Mouse (Mus musculus) erythroblast, embryonic 14.5 days (primary cell): ENCODE results near the gene Trnau1ap.

ENCODE experiments used
- GATA1 ChIP-seq: IDR thresholded peaks from 2 replicates; pipeline ENCODE4 v1.6.1; 2012; ENCODE audit warnings: low read length, inconsistent platforms, mixed read lengths
- TAL1 ChIP-seq: IDR thresholded peaks from 3 replicates; pipeline ENCODE4 v1.6.1; 2012; ENCODE audit warnings: low read length, inconsistent platforms, mixed read lengths

DNA sequence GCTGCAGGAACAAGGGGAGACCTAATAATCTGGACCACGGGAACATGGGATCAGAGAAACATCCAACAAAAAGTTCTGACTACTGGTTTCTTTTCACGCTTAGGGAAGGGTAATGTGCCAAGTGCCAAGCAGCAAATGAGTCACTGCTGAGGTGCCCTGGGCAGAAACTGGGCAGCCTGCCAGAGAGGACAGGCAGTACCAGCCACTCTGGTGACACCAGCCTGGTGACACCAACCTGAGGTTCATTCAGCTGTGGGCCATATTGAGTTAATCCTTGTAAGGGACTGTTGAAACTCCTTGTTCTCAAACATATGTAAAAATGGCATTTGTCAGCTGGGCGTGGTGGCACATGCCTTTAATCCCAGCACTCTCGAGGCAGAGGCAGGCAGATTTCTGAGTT lies 25.2 kb upstream of the Trnau1ap start:
- TF ChIP-seq GATA1 (no peak), TAL1 (no peak)
